In genomic region chr14:87669496-87669895, GRCm38 (mm10) we compare ENCODE assay signal across 29 mouse cellular contexts.
"Had no signal": no experiment of that assay in that cellular context is flagged by ENCODE, and none has a peak within 500 bp of the region (broad histone marks: within the 10 kb centered on the region; RNA-seq: fewer than 3 reads in every experiment).

No protein-coding gene starts in this region.

- H3K9ac ChIP-seq: limb, embryonic 12.5 days; limb, embryonic 13.5 days; limb, embryonic 15.5 days; liver, embryonic 12.5 days; liver, embryonic 13.5 days; liver, embryonic 14.5 days; liver, embryonic 15.5 days; liver, postnatal 0 days; lung, embryonic 14.5 days; midbrain, embryonic 12.5 days; midbrain, embryonic 15.5 days; neural tube, embryonic 12.5 days had no signal

- DNase-seq: left cerebral cortex, postnatal 4 days; liver; liver, embryonic 13.5 days; liver, postnatal 0 days; lung, adult 18-20 months; lung, adult 2 months; lung, embryonic 14.5 days; lung, postnatal 10 days; lung, postnatal 14 days; lung, postnatal 4 days; midbrain, embryonic 14.5 days had no signal

- H3K4me2 ChIP-seq: limb, embryonic 12.5 days; limb, embryonic 13.5 days; limb, embryonic 15.5 days; liver, embryonic 11.5 days; liver, embryonic 12.5 days; liver, embryonic 13.5 days; liver, embryonic 15.5 days; lung, embryonic 14.5 days; midbrain, embryonic 12.5 days; midbrain, embryonic 15.5 days; neural tube, embryonic 12.5 days had no signal

- H3K4me3 ChIP-seq: left cerebral cortex, adult 2 months; limb, embryonic 10.5 days; limb, embryonic 12.5 days; limb, embryonic 13.5 days; limb, embryonic 15.5 days; liver, embryonic 12.5 days; liver, embryonic 13.5 days; liver, embryonic 15.5 days; megakaryocyte, embryonic 14.5 days; midbrain, embryonic 10.5 days; midbrain, embryonic 12.5 days; midbrain, embryonic 15.5 days; myocyte; neural tube, embryonic 12.5 days had no signal

- H3K9me3 ChIP-seq: limb, embryonic 10.5 days; limb, embryonic 12.5 days; limb, embryonic 13.5 days; limb, embryonic 15.5 days; liver, embryonic 12.5 days; liver, embryonic 13.5 days; liver, embryonic 15.5 days; midbrain, embryonic 10.5 days; midbrain, embryonic 12.5 days; midbrain, embryonic 15.5 days; neural tube, embryonic 12.5 days had no signal

- H3K27me3 ChIP-seq: limb, embryonic 12.5 days; limb, embryonic 13.5 days; limb, embryonic 15.5 days; liver, embryonic 12.5 days; liver, embryonic 13.5 days; liver, embryonic 15.5 days; megakaryocyte, embryonic 14.5 days; midbrain, embryonic 12.5 days; midbrain, embryonic 15.5 days; neural tube, embryonic 12.5 days had no signal

- H3K4me1 ChIP-seq: limb, embryonic 10.5 days; limb, embryonic 12.5 days; limb, embryonic 13.5 days; limb, embryonic 15.5 days; liver, embryonic 12.5 days; liver, embryonic 13.5 days; liver, embryonic 15.5 days; megakaryocyte, embryonic 14.5 days; midbrain, embryonic 10.5 days; midbrain, embryonic 12.5 days; midbrain, embryonic 15.5 days; neural tube, embryonic 12.5 days had no signal

- H3K36me3 ChIP-seq: limb, embryonic 10.5 days; limb, embryonic 12.5 days; limb, embryonic 13.5 days; limb, embryonic 15.5 days; liver, embryonic 12.5 days; liver, embryonic 13.5 days; liver, embryonic 15.5 days; midbrain, embryonic 10.5 days; midbrain, embryonic 12.5 days; midbrain, embryonic 15.5 days; neural tube, embryonic 12.5 days had no signal

- H3K27ac ChIP-seq: left cerebral cortex, adult 2 months; limb, embryonic 10.5 days; limb, embryonic 12.5 days; limb, embryonic 13.5 days; limb, embryonic 15.5 days; liver, embryonic 12.5 days; liver, embryonic 13.5 days; liver, embryonic 14.5 days; liver, embryonic 15.5 days; macrophage; midbrain, embryonic 10.5 days; midbrain, embryonic 12.5 days; midbrain, embryonic 15.5 days; neural tube, embryonic 12.5 days had no signal

- ATAC-seq: liver, embryonic 12.5 days; liver, postnatal 0 days; lung, postnatal 0 days; midbrain, embryonic 15.5 days; midbrain, embryonic 16.5 days had no signal
